20 mouse cellular contexts compared by ENCODE assay signal in the genomic region with DNA sequence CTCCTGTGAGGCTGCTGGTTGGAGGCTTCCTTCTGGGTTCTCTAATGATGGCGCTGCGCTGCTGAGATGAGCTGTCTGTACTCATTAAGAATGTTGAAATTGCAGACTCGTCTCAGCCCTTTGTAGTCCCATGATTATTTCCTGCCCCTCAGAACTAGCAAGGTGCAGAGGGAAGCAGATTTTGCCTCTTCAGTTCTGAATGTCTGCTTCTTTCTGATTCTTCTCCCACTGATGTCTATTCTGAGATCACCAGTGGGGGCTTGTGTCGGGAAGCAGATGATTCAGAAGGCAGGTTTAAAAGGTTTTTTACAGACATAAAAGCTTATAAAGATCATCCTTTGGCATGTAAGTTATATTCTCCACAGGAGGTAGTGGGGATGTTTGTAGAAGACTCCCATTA. TPM values are rescaled to one million over a fixed set of nuclear protein-coding genes. Genes with fewer than 3 reads are reported as not detected.
A peak's percentile ranks its signal among the peaks of the same experiment; 100 is the strongest.
DNase-seq lines count a peak whose midpoint lies in the region; TF ChIP-seq lines count a peak whose summit lies in the region.
"Had no signal": no experiment of that assay in that cellular context is flagged by ENCODE, and none has a peak within 500 bp of the region (broad histone marks: within the 10 kb centered on the region; RNA-seq: fewer than 3 reads in every experiment).

No protein-coding gene starts in this region.

- intact Hi-C loops in heart, postnatal 14 days (cut with DNase I): no loop called here

- no peak for TF ChIP-seq POLR2A in brain, embryonic 14.5 days (IDR thresholded peaks at IDR 0.05; ENCODE audit: borderline replicate concordance, extremely low read depth, insufficient read depth, insufficient read length, poor library complexity, severe bottlenecking)

- peak; percentile 30 for DNase-seq in heart, adult 11 months
- no peak for DNase-seq in heart, postnatal 14 days
- DNase-seq in brain, adult 2 months (ENCODE audit: low read depth, low spot score): peak; percentile 70
- DNase-seq in brain, embryonic 14.5 days (ENCODE audit: low read depth): peak; percentile 58
- no peak for DNase-seq in adrenal gland, postnatal 36 days
- no peak for DNase-seq in gastrocnemius, adult 18-20 months (ENCODE audit: low spot score)
- DNase-seq: adrenal gland, adult 2 months; adrenal gland, postnatal 14 days; cerebellum, adult 11 months; cerebellum, adult 2 months; cerebellum, adult 9-11 months; cerebellum, postnatal 25 days; embryo, embryonic 11 days; forebrain, postnatal 0 days; gastrocnemius, adult 2 months; gastrocnemius, postnatal 14 days; heart, adult 18-20 months; heart, postnatal 10 days; heart, postnatal 4 days; kidney, adult 11 months had no signal

- TF ChIP-seq CTCF in brain, embryonic 14.5 days (IDR thresholded peaks at IDR 0.05; ENCODE audit: borderline replicate concordance, extremely low read depth, insufficient read depth, insufficient read length): no peak

RNA-seq across cellular contexts. Expression of a gene that starts 10.2 kb away (rescaled TPM):
- total RNA-seq in heart, postnatal 14 days (2021): 1 to 10 TPM; 1.4 to 2.2 TPM
- polyA plus RNA-seq in brain, embryonic 14.5 days (2012; rRNA removed): 9.4 and 13.2 TPM in 2 replicates
- 1 to 10 TPM; 1.7 to 1.8 TPM for total RNA-seq in adrenal gland, postnatal 36 days (2021)
- not detected for total RNA-seq in gastrocnemius, adult 18-20 months (2021)
- total RNA-seq: gastrocnemius, adult 2 months had no signal

Comparison
In these comparisons a context has a peak if more than half of its experiments do, and no peak if none do; other contexts are left out.
1. DNase-seq: peak in heart, adult 11 months (single experiment), brain, adult 2 months (single experiment) and brain, embryonic 14.5 days (single experiment); none in heart, postnatal 14 days (0 of 2), adrenal gland, postnatal 36 days (0 of 2) and gastrocnemius, adult 18-20 months (single experiment).